Mouse (Mus musculus): ENCODE measurements around the gene Katnb1. TPM values are rescaled to one million over a fixed set of nuclear protein-coding genes. Genes with fewer than 3 reads are reported as not detected.

Katnb1 gene
- total and polyA plus RNA-seq, 2 experiments from 2014 or later, result 48.4 to 63.3 TPM

DNA sequence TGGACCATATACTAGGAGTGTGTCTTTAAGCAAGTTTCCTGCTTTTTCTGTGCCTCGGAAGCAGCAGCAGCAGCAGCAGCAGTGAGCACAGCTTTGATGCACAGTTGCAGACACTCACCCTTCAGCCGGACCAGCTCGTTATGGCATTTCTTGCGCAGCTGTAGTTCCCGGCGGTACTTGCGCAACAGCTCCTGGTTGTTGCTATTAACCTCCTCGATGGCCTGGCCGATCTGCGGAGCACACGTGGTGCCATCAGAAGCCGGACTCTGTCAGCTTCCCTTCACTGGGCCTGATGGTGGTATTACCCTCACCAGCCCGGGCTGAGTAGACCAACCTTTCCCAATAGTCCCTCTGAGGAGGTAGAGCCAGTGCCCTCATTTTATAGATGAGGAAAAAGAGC lies 26.3 kb downstream of the Katnb1 start:
- WGBS, result 88% methylated on average over 13 of the region's 13 CpGs
- Histone ChIP-seq H3K27me3 (ENCODE audit: insufficient read depth, low read length) (no peaks in the 10 kb centered on the region), H3K9me3 (ENCODE audit: low read length) (no peaks in the 10 kb centered on the region), H3K4me2 (ENCODE audit: low read depth, low read length) (no peak overlapping the region), H3K27ac (no peak overlapping the region), H3K36me3 (ENCODE audit: insufficient read depth, low read length) (peaks cover 25% of the 10 kb centered on the region), H3K9ac (replicated peaks; ENCODE audit: low read length) (no peak overlapping the region), H3K4me3 (ENCODE audit: low read length) (no peak overlapping the region), H3K4me1 (ENCODE audit: insufficient read depth, low read length) (no peaks in the 10 kb centered on the region)
- no peak for DNase-seq (ENCODE audit: low spot score)
- no peak for ATAC-seq
- TF ChIP-seq CTCF (IDR thresholded peaks at IDR 0.05; ENCODE audit: low read depth), result no peak

DNA sequence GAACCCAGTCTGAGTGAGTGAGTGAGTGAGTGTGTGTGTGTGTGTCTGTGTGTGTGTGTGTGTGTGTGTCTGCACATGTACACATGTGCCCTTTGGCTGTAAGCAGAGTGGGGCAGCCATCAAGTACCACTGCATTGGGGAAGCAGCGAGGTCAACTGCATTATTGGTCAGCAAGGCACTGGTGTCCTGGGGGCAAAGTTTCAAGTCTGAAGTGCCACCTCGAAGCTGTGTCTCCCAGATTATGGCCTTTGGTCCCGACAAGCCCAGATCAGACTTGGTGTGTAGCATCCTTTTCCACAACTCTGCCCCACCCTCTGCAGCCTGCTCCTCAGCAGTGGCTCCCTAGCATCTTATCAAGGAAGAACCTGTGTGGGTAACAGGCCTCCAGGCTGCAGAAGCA lies 31.6 kb downstream of the Katnb1 start:
- Histone ChIP-seq H3K36me3 (ENCODE audit: insufficient read depth, low read length) (no peaks in the 10 kb centered on the region; the same call in 1 of the 2 replicates), H3K4me3 (ENCODE audit: low read length) (no peak overlapping the region), H3K4me2 (ENCODE audit: low read depth, low read length) (no peak overlapping the region), H3K9ac (replicated peaks; ENCODE audit: low read length) (no peak overlapping the region), H3K27ac (no peak overlapping the region), H3K4me1 (ENCODE audit: insufficient read depth, low read length) (no peaks in the 10 kb centered on the region), H3K27me3 (ENCODE audit: insufficient read depth, low read length) (no peaks in the 10 kb centered on the region), H3K9me3 (ENCODE audit: low read length) (no peaks in the 10 kb centered on the region)
- TF ChIP-seq CTCF (IDR thresholded peaks at IDR 0.05; ENCODE audit: low read depth), result no peak
- ATAC-seq (no peak), DNase-seq (ENCODE audit: low spot score) (no peak)
- 82% methylated on average over 3 of the region's 3 CpGs for WGBS

DNA sequence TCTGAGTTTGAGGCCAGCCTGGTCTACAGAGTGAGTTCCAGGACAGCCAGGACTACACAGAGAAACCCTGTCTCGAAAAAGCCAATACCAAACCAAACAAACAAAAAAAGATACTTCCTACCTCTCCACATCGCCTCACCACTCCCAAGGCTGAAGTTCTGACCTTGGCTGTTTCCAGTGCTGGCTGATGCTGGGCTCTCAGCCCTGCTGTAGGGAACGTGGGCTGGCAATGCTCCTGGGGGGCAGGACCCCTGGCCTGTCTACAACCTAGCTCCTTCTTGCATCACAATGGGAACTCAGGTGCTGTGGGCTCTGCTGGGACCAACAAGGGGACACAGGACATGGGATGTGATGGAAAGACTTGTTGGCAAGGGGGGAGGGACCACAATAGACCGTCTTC lies 32.1 kb downstream of the Katnb1 start:
- TF ChIP-seq CTCF (IDR thresholded peaks at IDR 0.05; ENCODE audit: low read depth), result no peak
- Histone ChIP-seq H3K9ac (replicated peaks; ENCODE audit: low read length) (no peak overlapping the region), H3K4me1 (ENCODE audit: insufficient read depth, low read length) (no peaks in the 10 kb centered on the region), H3K9me3 (ENCODE audit: low read length) (no peaks in the 10 kb centered on the region), H3K36me3 (ENCODE audit: insufficient read depth, low read length) (no peaks in the 10 kb centered on the region), H3K4me3 (ENCODE audit: low read length) (no peak overlapping the region), H3K27me3 (ENCODE audit: insufficient read depth, low read length) (no peaks in the 10 kb centered on the region), H3K27ac (no peak overlapping the region), H3K4me2 (ENCODE audit: low read depth, low read length) (no peak overlapping the region)
- 82% methylated on average over 4 of the region's 4 CpGs for WGBS
- DNase-seq (ENCODE audit: low spot score) (no peak), ATAC-seq (no peak)

DNA sequence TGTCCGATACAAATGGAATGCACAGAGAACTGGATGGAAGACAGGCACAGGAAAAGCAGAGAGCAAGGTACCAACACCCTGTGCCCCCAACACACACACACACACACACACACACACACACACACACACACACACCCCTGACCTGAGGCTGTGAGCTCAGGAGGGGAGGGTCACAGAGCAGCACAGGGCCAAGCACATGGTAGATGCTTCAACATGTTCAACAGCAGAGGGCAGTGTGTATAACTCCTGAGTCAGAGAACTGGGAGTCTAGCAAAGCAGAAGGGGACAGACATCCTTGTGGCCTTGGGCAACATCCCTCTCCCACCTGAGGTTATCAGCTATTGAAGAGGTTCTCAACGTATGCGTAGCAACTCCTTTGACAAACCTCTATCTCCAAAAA lies 32.8 kb downstream of the Katnb1 start:
- peak; percentile 81 for DNase-seq (ENCODE audit: low spot score)

DNA sequence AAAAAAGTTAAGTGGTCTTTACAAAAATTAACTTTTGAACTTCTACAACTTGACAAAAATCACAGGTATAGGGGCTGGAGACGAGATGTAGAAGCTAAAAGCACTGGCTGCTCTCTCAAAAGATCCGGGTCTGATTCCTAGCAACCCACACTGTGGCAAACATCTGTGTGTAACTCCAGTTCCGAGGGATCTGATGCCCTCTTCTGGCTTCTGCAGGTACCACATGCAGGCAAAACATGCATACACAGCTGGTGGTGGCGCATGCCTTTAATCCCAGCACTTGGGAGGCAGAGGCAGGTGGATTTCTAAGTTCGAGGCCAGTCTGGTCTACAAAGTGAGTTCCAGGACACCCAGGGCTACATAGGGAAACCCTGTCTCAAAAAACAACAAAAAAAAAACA lies 42.5 kb downstream of the Katnb1 start:
- WGBS, result 85% methylated on average over 5 of the region's 5 CpGs
- Histone ChIP-seq H3K36me3 (ENCODE audit: insufficient read depth, low read length) (no peaks in the 10 kb centered on the region), H3K4me2 (ENCODE audit: low read depth, low read length) (no peak overlapping the region), H3K27me3 (ENCODE audit: insufficient read depth, low read length) (no peaks in the 10 kb centered on the region), H3K9me3 (ENCODE audit: low read length) (no peaks in the 10 kb centered on the region), H3K4me1 (ENCODE audit: insufficient read depth, low read length) (no peaks in the 10 kb centered on the region), H3K9ac (replicated peaks; ENCODE audit: low read length) (no peak overlapping the region), H3K4me3 (ENCODE audit: low read length) (no peak overlapping the region), H3K27ac (no peak overlapping the region)
- DNase-seq (ENCODE audit: low spot score), result no peak
- no peak for ATAC-seq
- peak; percentile 45 for TF ChIP-seq CTCF (IDR thresholded peaks at IDR 0.05; ENCODE audit: low read depth)

More for the DNA sequence above, 32.8 kb downstream of the Katnb1 start:
- WGBS, result 66% methylated on average over 3 of the region's 3 CpGs
- Histone ChIP-seq H3K4me2 (ENCODE audit: low read depth, low read length) (no peak overlapping the region), H3K36me3 (ENCODE audit: insufficient read depth, low read length) (no peaks in the 10 kb centered on the region), H3K27ac (no peak overlapping the region), H3K9me3 (ENCODE audit: low read length) (no peaks in the 10 kb centered on the region), H3K4me1 (ENCODE audit: insufficient read depth, low read length) (no peaks in the 10 kb centered on the region), H3K9ac (replicated peaks; ENCODE audit: low read length) (no peak overlapping the region), H3K27me3 (ENCODE audit: insufficient read depth, low read length) (no peaks in the 10 kb centered on the region), H3K4me3 (ENCODE audit: low read length) (no peak overlapping the region)
- peak; percentile 90 for ATAC-seq
- TF ChIP-seq CTCF (IDR thresholded peaks at IDR 0.05; ENCODE audit: low read depth), result peak; percentile 87

DNA sequence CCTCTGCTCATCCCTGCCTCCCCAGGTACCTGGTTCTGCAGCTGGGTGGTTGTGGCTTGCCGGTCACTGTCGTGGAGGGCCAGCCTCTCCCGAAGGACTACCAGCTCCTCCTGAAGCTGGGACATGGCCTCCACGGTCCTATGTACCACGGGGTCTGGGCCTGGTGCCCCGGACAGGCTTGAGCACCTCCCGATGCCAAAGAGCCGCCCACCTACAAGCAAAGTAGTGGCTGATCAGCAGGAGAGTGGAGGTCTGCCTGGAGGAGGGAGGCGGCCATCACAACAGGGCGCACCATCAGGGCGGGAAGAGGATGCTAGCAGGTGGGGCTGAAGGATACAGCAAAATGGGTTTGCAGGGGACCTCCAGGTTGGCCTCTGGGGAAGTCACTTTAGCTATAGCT lies 45.5 kb downstream of the Katnb1 start:
- 88% methylated on average over 11 of the region's 11 CpGs for WGBS
- no peak overlapping the region for H3K4me3 ChIP-seq (ENCODE audit: low read length)
- ATAC-seq (no peak), DNase-seq (ENCODE audit: low spot score) (no peak)
- H3K27ac ChIP-seq, result no peak overlapping the region
- TF ChIP-seq CTCF (IDR thresholded peaks at IDR 0.05; ENCODE audit: low read depth), result no peak
- no peak overlapping the region for H3K4me2 ChIP-seq (ENCODE audit: low read depth, low read length)
- H3K4me1 ChIP-seq (ENCODE audit: insufficient read depth, low read length), result no peaks in the 10 kb centered on the region
- H3K36me3 ChIP-seq (ENCODE audit: insufficient read depth, low read length), result peaks cover 6% of the 10 kb centered on the region; the same call in 1 of the 2 replicates
- no peak overlapping the region for H3K9ac ChIP-seq (replicated peaks; ENCODE audit: low read length)
- H3K27me3 ChIP-seq (ENCODE audit: insufficient read depth, low read length), result no peaks in the 10 kb centered on the region
- H3K9me3 ChIP-seq (ENCODE audit: low read length), result no peaks in the 10 kb centered on the region

DNA sequence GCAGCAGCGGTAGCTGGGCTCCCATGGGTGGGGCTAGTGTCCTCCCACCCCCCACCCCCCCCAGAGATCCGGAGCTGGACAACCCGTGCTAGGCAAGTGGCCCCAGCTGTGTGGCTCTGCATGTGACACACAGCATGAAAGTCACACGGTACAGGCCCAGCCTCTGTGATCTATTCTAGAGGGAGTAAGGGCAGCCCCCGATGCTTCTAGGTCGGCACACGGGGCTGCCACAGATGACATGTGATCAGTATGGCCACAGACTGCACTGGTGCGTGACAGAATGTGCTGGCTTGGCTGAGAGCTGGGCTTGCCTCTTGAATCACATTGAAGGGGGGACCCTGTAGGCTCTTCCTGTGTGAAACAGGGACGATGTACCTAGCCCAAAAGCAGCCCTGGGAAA lies 46.7 kb downstream of the Katnb1 start:
- no peak for TF ChIP-seq CTCF (IDR thresholded peaks at IDR 0.05; ENCODE audit: low read depth)
- no peak overlapping the region for H3K4me3 ChIP-seq (ENCODE audit: low read length)
- H3K36me3 ChIP-seq (ENCODE audit: insufficient read depth, low read length), result peaks cover 6% of the 10 kb centered on the region; the same call in 1 of the 2 replicates
- ATAC-seq, result peak; percentile 58
- H3K9me3 ChIP-seq (ENCODE audit: low read length), result no peaks in the 10 kb centered on the region
- no peaks in the 10 kb centered on the region for H3K27me3 ChIP-seq (ENCODE audit: insufficient read depth, low read length)
- no peak overlapping the region for H3K9ac ChIP-seq (replicated peaks; ENCODE audit: low read length)
- DNase-seq (ENCODE audit: low spot score), result no peak
- no peak overlapping the region for H3K27ac ChIP-seq
- no peak overlapping the region for H3K4me2 ChIP-seq (ENCODE audit: low read depth, low read length)
- H3K4me1 ChIP-seq (ENCODE audit: insufficient read depth, low read length), result no peaks in the 10 kb centered on the region
- 51% methylated on average over 9 of the region's 9 CpGs for WGBS
